Mouse (Mus musculus): ENCODE results near the gene Ltbp4.

Ltbp4 gene

GRCm38 (mm10) chr7:27337175-27337853, at the start of gene Ltbp4:
Gene Ltbp4, minus strand, starts transcription at chr7:27337692.
- DNase-seq (ENCODE audit: low spot score in 2 of 2) = no peak

- DNase-seq (ENCODE audit: low spot score in 2 of 2) = no peak
Observed at GRCm38 (mm10) chr7:27384731-27385130, 47.2 kb upstream of the Ltbp4 start.

DNA sequence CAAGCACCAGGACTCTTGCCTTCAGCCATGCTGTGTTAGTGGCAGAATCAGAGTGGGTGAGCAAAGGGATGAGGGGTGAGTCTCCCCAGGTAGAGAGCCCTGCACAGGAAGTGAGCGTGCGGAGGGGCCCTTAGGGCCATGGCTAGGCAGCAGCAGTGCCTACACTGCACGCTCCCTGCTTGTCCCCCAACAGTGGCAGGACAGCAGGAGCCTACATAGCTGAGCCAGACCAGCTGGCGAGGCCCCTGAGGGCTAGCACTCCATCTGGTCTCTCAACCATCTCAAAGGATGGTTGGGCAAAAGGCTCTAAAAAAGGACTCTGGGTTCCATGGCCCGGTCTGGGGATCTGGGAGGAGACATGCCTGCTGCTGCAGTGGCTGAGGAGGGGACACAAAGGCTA, 46.6 kb upstream of the Ltbp4 start:
- DNase-seq (ENCODE audit: low spot score in 2 of 2) = no peak

GRCm38 (mm10) chr7:27383233-27383632, 45.7 kb upstream of the Ltbp4 start:
- no peak for DNase-seq (ENCODE audit: low spot score in 2 of 2)

DNA sequence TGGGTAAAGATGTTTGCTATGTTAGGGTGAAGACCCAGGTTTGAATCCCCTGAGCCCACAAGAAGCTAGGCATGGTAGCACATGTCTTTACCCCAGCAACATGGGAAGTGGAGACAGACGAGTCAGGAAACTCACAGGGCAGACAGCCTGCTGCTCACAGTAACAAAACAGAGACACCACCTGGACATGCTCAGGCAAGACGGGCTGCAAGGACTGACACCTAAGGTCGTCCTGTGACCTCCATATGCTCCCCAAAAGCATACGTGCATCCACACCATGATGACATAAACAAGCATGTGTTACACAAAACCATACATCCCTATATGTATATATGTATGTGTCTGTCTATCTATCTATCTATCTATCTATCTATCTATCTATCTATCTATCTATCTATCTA, 44.1 kb upstream of the Ltbp4 start:
- no peak for DNase-seq (ENCODE audit: low spot score in 2 of 2)

DNA sequence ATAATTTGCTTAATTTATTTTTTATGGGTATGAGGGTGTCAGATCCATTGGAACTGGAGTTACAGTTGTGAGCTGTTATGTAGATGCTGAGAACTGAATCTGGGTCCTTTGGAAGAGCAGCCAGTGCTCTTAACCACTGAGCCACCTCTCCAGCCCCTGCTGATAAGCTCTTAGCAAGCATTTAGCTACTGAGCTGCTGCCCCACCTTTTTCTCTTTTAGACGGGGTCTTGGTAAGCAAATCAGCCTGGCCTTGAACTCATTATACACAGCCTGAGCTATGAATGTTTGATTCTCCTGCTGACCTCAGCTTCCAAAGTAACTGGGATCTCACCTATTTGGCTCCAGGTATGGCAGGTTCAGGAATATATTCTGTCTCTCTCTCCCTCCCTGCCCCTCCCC, 43.5 kb upstream of the Ltbp4 start:
- DNase-seq (ENCODE audit: low spot score in 2 of 2) = no peak

DNA sequence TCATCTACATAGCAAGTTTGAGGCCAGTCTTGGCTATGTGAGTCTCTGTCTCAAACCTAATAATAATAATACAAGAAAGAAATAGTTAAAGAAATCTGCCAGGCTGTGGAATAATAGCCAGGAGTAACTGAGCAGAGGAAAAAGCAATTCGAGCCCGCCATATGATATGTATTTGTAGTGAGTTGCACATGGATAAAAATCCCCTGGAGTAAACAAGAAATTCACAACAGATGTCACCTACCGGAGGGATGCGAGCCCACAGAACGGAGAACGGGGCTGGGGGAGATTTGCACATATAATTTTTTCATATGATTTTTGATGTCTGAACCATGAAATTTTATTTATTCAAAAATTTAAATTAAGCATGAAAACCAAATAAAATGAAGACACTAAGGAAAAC, 42.3 kb upstream of the Ltbp4 start:
- no peak for DNase-seq (ENCODE audit: low spot score in 2 of 2)

DNA sequence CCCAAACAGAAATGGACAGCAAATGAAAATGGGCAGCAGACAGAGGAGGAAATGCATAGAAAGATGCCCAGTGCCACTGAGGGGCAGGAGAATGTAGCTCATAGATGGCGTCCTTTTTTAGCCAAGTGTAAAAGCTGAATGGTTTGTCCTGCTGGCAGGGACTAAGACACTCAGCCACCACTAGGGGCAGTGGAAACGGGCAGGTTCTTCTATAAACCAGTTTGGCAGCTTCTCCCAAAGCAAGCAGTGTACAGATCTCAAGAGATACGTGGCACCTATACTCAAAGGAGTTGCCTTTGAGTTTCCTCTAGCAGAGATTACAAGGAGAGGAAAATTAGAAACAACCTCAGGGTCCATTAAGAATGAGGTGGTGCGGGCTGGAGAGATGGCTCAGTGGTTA, 40.9 kb upstream of the Ltbp4 start:
- DNase-seq (ENCODE audit: low spot score in 2 of 2) = no peak

DNA sequence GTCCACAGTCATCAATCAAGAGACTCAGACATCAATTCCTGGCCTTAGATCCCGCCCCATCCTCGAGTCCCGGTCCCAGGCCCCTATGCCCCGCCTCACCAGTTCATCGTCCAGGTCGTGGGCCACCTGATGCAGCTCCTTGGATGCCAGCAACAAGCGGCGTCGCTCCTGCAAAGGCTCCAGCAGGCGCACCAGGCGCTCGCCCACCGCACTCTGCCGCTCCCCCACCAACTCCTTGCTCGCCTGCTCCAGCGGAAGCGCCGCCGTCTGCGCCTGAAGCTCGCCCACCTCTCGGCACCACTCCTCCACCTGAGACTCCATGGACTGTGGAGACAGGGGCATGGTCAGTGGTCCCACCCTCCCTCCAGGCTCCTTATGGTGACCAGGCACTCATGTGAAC, 37.8 kb upstream of the Ltbp4 start:
- peak; percentile 58 to 70 for DNase-seq (ENCODE audit: low spot score in 2 of 2)

DNA sequence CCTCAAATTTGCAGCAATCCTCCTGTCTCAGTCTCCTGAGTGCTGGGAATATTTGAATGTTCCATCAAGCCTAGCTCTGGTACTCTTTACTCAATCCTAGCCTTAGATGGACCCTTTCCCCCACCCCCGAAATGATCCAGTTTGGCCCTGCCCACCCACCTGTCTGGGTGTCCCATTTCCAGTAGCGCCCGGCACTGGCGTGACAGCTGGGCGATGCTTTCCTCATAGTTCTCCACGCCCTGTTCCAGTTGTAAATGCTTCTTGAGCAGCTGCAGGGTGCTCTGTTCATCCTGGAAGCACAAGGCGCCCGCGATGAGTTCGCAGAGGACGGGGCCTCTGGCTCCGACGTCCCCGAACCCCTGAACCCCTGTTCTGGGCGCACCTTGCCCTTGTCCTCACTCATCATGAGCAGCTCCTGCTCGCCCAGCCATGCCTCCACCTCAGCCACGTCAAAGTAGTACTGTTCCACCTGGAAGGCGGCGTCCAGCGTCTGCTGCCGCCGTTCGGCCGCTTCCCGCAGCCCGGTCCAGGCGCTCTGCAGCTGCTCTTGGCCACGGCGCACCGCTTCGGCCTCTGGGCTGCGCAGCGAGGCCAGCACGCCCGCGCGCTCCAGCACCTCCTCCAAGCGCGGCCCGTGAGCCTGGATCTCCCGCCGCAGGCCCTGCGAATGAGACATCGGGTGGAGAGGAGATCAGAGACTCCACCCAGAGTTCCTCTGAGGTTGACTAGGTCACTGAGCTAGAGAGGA, 34.4 kb upstream of the Ltbp4 start:
- DNase-seq (ENCODE audit: low spot score in 2 of 2) = no peak

GRCm38 (mm10) chr7:27369111-27369510, 31.6 kb upstream of the Ltbp4 start:
- DNase-seq (ENCODE audit: low spot score in 2 of 2) = no peak

GRCm38 (mm10) chr7:27367976-27368375, 30.5 kb upstream of the Ltbp4 start:
- DNase-seq (ENCODE audit: low spot score in 2 of 2) = no peak

DNA sequence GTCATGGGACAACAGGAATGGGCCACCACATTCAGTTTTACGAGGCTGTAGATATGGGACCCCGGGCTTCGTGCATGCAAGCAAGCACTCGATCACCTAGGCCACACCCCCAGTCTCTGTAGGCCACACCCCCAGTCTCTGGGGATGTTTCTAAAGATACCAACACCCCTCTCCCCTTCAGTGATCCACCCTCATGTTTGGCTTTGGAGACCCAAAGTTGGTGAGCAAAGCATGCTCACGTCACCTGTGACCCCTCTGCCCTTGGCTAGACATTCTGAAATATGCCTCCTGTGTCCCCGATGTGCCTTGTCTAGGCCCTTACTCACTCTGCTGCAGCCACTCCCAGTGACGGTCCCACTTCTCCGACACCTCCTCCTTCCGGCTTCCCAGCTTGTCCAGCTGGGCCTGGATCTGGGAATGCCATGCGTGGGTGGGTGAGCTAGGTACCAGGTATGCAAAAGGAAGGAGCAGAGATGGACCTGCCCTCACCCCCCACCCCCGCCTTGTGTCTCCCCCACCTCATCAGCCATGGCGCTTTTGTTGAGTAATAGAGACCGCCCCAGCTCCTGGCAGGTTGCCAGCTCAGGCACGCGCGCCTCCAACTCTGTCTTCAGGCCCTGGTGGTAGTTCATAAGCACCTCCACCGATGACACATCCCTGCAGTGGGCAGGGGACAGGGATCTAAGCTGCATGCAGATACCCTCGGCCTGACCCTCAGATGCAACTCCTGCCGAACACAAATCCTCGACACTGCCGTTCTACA, 28.8 kb upstream of the Ltbp4 start:
- DNase-seq (ENCODE audit: low spot score in 2 of 2) = peak; percentile 50 to 59

DNA sequence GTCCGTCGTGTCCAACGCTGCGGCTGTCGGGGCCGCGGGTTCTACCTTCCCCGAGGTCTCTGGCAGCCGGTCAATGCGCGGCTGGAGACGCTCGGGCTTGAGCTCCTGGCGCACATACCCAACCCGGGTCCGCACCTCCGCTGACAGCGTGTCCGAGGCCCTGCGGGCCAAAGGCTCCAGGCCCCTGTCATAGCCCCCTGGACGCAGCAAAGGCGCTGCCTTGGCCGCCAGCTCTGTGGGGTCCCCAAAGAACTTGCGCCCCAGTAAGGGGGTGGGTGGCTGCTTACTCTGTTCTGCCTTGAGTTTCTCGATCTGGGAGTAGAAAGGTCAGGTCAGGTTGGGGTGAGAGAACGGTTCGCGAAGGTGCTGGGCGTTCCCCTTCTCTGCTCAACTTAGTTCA, 26.9 kb upstream of the Ltbp4 start:
- DNase-seq (ENCODE audit: low spot score in 2 of 2) = no peak

DNA sequence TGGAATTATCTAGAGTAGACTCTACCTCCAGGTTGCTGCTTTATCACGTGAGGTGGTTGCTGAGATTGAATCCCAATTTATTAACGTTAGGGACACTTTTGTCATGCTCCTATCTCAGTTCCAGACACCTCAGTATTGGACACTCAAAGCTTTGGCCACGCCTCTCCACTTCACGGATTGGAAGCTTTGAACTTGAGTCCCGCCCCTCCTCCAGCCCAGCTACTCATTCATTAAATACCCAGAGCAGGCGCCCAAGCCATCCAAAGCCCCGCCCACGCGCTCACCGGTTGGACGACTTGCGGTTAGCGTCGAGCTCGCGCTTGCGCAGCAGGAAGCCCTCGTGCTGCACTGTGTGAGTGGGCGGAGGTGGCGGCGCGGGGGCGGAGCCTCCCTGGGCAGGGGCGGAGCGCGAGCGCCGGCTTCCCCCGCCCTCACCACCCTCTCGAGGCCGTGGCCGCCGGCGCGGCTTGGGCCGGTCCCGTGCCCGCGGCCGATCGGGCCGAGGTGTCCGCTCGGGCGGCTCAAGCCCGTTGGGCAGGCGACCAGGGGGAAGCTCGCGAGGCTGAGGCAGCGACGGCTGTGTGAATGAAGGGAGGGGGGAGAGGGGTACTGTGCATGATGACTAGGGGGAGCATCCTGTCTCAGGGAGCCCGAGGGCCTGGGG, 23.9 kb upstream of the Ltbp4 start:
- peak; percentile 96 to 99 for DNase-seq (ENCODE audit: low spot score in 2 of 2)

DNA sequence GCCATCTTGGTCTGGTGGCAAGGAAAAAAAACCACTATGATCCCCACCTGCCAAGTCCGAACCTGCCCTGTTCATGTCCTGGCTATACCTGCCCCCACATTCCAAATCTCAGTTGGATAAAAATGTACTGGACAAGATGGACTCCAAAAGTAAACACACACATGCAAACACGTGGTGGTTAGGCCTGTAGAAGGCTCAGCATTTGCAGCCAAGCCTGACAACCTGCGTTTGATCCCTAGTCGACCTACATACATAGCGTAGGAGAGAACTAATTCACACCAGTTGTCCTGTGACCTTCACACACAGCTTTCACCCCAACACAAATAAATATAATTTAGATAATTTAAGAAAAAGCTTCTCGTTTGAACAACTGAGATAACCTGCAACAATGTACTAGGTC, 23.3 kb upstream of the Ltbp4 start:
- no peak for DNase-seq (ENCODE audit: low spot score in 2 of 2)

DNA sequence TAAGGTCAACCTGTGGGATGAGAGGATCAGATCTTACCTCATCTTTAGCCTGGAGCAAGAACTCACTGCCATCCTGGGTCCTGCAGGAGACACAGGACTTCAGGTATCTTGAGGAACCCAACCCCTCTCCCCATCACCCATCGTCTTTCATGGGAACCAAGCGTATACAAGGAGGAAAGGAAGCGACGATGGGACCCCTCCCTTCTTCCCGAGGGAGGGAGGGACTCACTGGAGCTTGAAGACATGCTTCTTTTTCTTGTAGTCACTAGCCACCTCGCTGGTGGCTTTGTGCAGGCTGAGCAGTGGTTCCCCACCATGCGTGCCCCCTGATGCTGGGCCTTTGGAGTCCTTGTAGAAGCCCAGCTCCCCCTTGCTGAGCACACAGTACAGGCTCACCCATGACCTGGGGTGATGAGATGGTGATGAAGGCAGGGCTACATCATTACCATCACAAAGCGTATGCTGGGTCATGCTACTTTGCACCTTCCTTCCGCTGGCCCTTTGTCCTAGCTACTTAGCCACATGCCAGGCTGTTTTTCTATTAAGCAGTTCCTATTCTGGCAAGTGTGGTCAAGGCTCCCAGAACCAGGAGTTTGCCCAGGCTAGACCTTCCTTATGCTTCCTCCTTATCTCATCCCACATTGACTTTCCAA, 22.3 kb upstream of the Ltbp4 start:
- no peak for DNase-seq (ENCODE audit: low spot score in 2 of 2)

DNA sequence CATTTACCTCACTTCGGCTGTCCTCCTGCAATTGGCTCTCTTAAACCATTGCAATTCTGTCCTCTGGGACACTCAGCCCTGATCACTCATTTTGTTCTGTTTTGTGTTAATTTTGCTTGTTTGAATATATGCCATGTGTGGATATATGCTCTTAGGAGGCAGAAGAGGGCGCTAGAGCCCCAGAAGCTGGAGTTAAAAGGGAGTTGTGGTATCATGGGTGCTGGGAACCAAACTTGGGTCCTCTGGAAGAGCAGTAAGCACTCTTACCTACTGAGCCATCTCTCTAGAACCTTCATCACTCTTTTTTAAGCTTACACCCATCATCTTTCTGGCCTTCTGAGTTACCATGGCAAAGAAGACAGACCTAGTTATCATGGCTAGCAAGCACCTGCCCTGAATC, 21.7 kb upstream of the Ltbp4 start:
- DNase-seq (ENCODE audit: low spot score in 2 of 2) = no peak

- no peak for DNase-seq (ENCODE audit: low spot score in 2 of 2)
Observed at GRCm38 (mm10) chr7:27357595-27357978, 20.1 kb upstream of the Ltbp4 start.

DNA sequence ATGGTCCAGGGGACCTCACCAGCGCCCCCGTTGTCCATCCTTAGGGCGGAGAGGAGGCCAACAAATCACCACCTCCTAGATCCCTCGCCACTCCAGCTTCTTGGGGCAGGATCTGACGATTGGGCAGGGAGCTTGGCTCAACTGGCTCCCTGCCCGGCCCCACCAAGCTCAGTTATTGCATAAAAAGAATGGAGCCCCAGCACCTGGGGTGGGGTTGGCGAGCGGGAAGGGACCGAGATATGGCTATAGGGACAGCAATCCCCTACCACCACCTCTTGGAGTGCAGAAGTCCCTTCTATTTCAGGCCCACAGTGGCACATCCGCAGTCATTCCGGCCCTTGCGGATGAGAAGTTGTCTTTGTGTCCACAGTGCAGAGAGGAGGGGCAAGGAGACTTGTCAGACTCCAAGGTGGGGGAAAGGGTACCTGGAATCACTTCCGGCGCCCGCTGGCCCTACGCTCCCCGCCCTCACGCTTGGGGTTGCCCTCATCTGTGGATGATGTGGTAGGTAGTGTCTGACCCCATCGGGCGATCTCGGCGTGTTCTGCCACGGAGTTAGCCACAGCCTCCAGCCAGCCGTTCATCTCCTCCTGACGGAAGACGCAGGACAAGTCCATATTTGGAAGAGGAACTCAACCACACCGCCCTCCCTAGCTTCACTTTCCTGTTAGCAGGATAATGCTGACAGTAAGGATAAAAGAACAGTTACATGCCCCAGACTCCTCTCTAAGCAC, 19.5 kb upstream of the Ltbp4 start, which contains the start of gene Gm20479:
TSS of gene Gm20479 (minus strand) at position 559 of the 734 bp plus-strand sequence.
- no peak for DNase-seq (ENCODE audit: low spot score in 2 of 2)

GRCm38 (mm10) chr7:27356248-27356647, 18.8 kb upstream of the Ltbp4 start:
- no peak for DNase-seq (ENCODE audit: low spot score in 2 of 2)

Measured in frontal cortex, postnatal 36 days (tissue).